Mouse (Mus musculus) G1E (cell line): ENCODE results near the gene Nif3l1.

Experiments
- CTCF ChIP-seq: IDR thresholded peaks from 2 replicates; pipeline ENCODE4 v1.5.1; 2012; ENCODE audit warnings: low read depth, low read length, inconsistent platforms, mixed read lengths
- GATA1 ChIP-seq: IDR thresholded peaks from 2 replicates; pipeline ENCODE4 v1.6.1; 2012; ENCODE audit warnings: borderline replicate concordance, low read length, inconsistent platforms, mixed read lengths
- GATA2 ChIP-seq: IDR thresholded peaks from 2 replicates; pipeline ENCODE4 v1.6.1; 2012; ENCODE audit warnings: low read depth, low read length, inconsistent platforms, borderline replicate concordance
- POLR2AphosphoS5 ChIP-seq: IDR thresholded peaks from 2 replicates; pipeline ENCODE4 v1.6.1; 2012; ENCODE audit warnings: low read depth, low read length, inconsistent platforms; ENCODE audit not compliant: insufficient replicate concordance
- TAL1 ChIP-seq: conservative IDR thresholded peaks from 2 replicates; pipeline ENCODE4 v1.6.1; 2012; ENCODE audit warnings: low read depth, low read length, inconsistent platforms, mixed read lengths

DNA sequence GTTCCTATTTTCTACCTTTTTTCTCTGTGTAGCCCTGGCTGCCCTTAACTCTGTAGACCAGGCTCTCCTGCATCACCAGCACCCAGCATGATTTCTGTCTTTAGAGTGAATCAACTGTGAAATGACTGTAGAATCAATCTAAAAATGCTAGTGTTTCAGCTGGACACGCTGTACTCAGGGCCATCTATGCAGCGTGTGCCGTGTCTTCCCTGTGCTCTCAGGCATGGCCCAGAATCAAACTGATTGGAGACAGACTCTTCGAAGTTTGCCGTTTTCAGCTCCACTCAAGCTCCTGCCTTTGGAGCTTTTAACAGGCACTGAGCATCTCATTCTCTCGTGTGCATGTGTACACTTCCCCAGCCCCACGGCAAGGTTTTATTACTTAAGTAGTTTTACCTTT is 34.2 kb upstream of the Nif3l1 start:
- TF ChIP-seq CTCF: no peak
- TF ChIP-seq TAL1: no peak
- no peak for TF ChIP-seq POLR2AphosphoS5
- no peak for TF ChIP-seq GATA1
- no peak for TF ChIP-seq GATA2
